Mouse (Mus musculus) liver, embryonic 12.5 days (tissue): Measurements from ENCODE around the gene Rpain. TPM values are rescaled to one million over a fixed set of nuclear protein-coding genes. Genes with fewer than 3 reads are reported as not detected.

Experiments
- ATAC-seq: fragments of 200-750 bp; cut with Nextera tagmentation; 2 replicates; pipeline ENCODE4 v1.8.0; 2017; ENCODE audit warnings: moderate number of reproducible peaks, mild to moderate bottlenecking, moderate library complexity
- H3K27ac ChIP-seq: fragments of 300-500 bp; sonication (generic); 2 replicates; pipeline ENCODE4 v1.5.1; 2016; ENCODE audit warnings: mild to moderate bottlenecking
- H3K27me3 ChIP-seq: fragments of 300-500 bp; sonication (generic); replicated peaks from 2 replicates; pipeline ENCODE4 v1.6.1; 2016; ENCODE audit warnings: mild to moderate bottlenecking, moderate library complexity
- H3K36me3 ChIP-seq: fragments of 300-500 bp; sonication (generic); 2 replicates; pipeline ENCODE4 v1.6.1; 2016; ENCODE audit warnings: mild to moderate bottlenecking, moderate library complexity
- H3K4me1 ChIP-seq: fragments of 300-500 bp; sonication (generic); 2 replicates; pipeline ENCODE4 v1.6.1; 2016
- H3K4me2 ChIP-seq: fragments of 300-500 bp; sonication (generic); 2 replicates; pipeline ENCODE4 v1.6.1; 2016; ENCODE audit warnings: mild to moderate bottlenecking, moderate library complexity
- H3K4me3 ChIP-seq: fragments of 300-500 bp; sonication (generic); 2 replicates; pipeline ENCODE4 v1.5.1; 2016; ENCODE audit warnings: mild to moderate bottlenecking, moderate library complexity
- H3K9ac ChIP-seq: fragments of 300-500 bp; sonication (generic); 2 replicates; pipeline ENCODE4 v1.6.1; 2016; ENCODE audit warnings: mild to moderate bottlenecking, moderate library complexity
- H3K9me3 ChIP-seq: fragments of 300-500 bp; sonication (generic); replicated peaks from 2 replicates; pipeline ENCODE4 v1.6.1; 2016; ENCODE audit warnings: mild to moderate bottlenecking, moderate library complexity
- WGBS: fragments of 180-500 bp; shearing (Covaris S2); methylation state at CpG from one replicate; pipeline ENCODE4 v1.1.7; 2016; ENCODE audit not compliant: insufficient replicate concordance; 5-methylcytosine and 5-hydroxymethylcytosine counted together
- polyA plus RNA-seq: library from polyadenylated mRNA; unstranded; fragments of >200 nt; fragmentation: Nextera tagmentation; extraction: Ambion mirVana; gene quantifications from 2 replicates; pipeline ENCODE4 v1.2.1, GENCODE M21; 2016

Rpain gene
- polyA plus RNA-seq, 1 experiment from 2014 or later, result 105 TPM

DNA sequence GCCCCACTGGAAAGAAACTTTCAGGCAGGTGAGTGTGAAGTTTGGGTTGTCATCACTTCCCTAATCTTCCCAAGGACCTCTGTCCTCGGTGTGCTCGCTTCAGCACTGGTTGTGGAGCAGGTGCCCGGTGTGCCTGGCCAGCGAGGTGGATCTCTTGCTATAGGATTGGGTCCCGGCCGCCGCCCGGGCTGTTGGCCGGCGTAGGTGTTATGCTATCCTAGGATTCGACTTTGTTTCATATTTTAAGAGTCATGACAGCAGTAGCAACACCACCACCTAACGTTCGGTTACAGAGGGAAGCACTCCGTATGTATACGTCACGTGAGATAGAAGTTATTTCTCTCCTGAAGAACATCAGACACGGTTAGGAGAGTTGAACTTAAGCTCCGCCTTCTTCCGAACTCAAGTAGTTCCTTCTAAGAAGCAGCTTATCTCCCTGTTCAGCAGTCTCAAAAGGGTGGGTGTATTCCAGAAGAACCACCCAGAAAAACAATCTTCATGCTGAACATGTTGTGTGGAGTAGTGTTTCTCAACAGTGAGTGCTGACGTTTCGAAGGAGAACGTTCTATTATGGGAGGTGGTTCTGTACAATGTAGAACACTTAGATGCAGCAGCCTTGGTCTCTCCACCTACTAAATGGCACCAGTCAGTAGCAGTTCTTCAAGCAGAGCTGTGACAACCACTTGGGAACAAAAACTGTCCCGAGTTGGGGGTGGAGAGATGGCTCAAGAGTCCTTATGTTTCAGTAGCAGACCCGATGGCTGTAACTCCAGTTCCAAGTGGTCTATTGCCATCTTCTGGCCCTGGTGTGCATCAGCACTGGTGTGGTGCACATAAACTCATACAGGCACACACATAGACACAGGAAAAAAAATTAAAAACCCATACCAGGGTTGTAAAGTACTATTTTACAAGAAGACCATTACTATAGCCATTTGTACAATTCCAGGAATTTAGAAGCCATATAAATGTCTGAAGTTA, 837 bp downstream of the Rpain start:
- peak overlapping the region; percentile 89 for H3K4me2 ChIP-seq
- ATAC-seq, result peak; percentile 72
- peak overlapping the region; percentile 90 for H3K4me3 ChIP-seq
- peaks cover 61% of the 10 kb centered on the region for H3K4me1 ChIP-seq
- H3K27ac ChIP-seq, result peak overlapping the region; percentile 98
- H3K27me3 ChIP-seq, result no peaks in the 10 kb centered on the region
- peaks cover 58% of the 10 kb centered on the region for H3K36me3 ChIP-seq
- H3K9me3 ChIP-seq, result no peaks in the 10 kb centered on the region
- peak overlapping the region; percentile 84 for H3K9ac ChIP-seq
- WGBS, result 8% methylated on average over 24 of the region's 24 CpGs

DNA sequence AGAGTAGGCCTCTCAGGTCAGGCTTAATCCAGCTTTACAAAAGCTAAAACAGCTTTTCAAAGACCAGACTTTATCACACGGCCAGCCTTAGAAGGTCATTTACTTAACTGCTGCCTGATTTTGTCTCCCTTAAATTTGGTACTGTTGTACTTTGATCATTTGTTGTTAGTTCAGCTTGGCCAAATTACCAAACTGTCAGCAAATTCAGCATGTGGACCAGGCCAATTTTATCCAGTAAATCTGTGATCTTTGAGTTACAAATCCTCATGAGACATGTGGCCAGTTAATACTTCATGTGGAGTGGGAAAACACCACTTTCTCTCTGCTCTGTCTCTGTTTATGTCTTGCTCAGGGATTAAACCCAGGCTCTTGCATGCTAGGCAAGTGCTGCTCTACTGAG, 2.6 kb downstream of the Rpain start:
- no peaks in the 10 kb centered on the region for H3K27me3 ChIP-seq
- WGBS, result 62% methylated on average over 1 of the region's 1 CpGs

GRCm38 (mm10) chr11:70973947-70974346, 3.9 kb downstream of the Rpain start:
- peaks cover 52% of the 10 kb centered on the region for H3K4me1 ChIP-seq
- no peak overlapping the region for H3K4me3 ChIP-seq
- H3K9ac ChIP-seq, result no peak overlapping the region
- H3K9me3 ChIP-seq, result no peaks in the 10 kb centered on the region
- H3K27ac ChIP-seq, result peak overlapping the region; percentile 41; the same call in 1 of the 2 replicates
- 68% methylated on average over 4 of the region's 4 CpGs for WGBS
- no peak overlapping the region for H3K4me2 ChIP-seq
- H3K27me3 ChIP-seq, result no peaks in the 10 kb centered on the region
- ATAC-seq, result no peak
- peaks cover 75% of the 10 kb centered on the region for H3K36me3 ChIP-seq

More for the DNA sequence above, 2.6 kb downstream of the Rpain start:
- Histone ChIP-seq H3K9me3 (no peaks in the 10 kb centered on the region), H3K4me3 (peak overlapping the region; percentile 90; the same call in 1 of the 2 replicates), H3K9ac (peak overlapping the region; percentile 84; the same call in 1 of the 2 replicates), H3K36me3 (peaks cover 63% of the 10 kb centered on the region), H3K4me1 (peaks cover 58% of the 10 kb centered on the region), H3K27ac (peak overlapping the region; percentile 51; the same call in 1 of the 2 replicates), H3K4me2 (peak overlapping the region; percentile 89)
- no peak for ATAC-seq

DNA sequence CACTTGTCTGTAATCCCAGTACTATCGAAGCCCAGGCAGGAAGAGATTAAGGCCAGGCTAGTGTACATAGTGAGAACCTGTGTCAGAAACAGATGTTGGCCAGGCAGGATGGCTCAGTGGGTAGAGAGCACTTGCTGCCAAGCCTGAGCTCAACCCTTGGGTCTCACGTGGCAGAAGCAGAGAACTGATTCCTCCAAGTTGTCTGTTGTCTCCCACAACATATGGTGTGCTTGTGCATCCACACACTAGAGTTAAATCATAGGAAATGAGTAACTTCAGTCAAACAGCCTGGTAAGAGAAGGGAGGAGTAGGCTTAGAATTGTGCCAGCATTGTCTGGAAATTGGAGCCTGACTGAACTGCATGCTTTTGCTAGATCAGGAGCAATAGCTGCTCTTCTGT, 5.2 kb downstream of the Rpain start:
- Histone ChIP-seq H3K4me3 (no peak overlapping the region), H3K27me3 (no peaks in the 10 kb centered on the region), H3K9ac (no peak overlapping the region), H3K9me3 (no peaks in the 10 kb centered on the region), H3K27ac (peak overlapping the region; percentile 41; the same call in 1 of the 2 replicates), H3K4me2 (no peak overlapping the region), H3K36me3 (peaks cover 87% of the 10 kb centered on the region), H3K4me1 (peaks cover 61% of the 10 kb centered on the region)
- WGBS, result 62% methylated on average over 2 of the region's 2 CpGs
- no peak for ATAC-seq

- no peak overlapping the region; the same call in 1 of the 2 replicates for H3K27ac ChIP-seq
- no peak for ATAC-seq
- no peak overlapping the region for H3K4me3 ChIP-seq
- peaks cover 66% of the 10 kb centered on the region for H3K4me1 ChIP-seq
- no peak overlapping the region for H3K4me2 ChIP-seq
- no peak overlapping the region for H3K9ac ChIP-seq
- H3K36me3 ChIP-seq, result peaks cover 94% of the 10 kb centered on the region
- 81% methylated on average over 6 of the region's 6 CpGs for WGBS
- H3K27me3 ChIP-seq, result no peaks in the 10 kb centered on the region
- no peaks in the 10 kb centered on the region for H3K9me3 ChIP-seq
Measured at GRCm38 (mm10) chr11:70977293-70977692, 7.3 kb downstream of the Rpain start.

DNA sequence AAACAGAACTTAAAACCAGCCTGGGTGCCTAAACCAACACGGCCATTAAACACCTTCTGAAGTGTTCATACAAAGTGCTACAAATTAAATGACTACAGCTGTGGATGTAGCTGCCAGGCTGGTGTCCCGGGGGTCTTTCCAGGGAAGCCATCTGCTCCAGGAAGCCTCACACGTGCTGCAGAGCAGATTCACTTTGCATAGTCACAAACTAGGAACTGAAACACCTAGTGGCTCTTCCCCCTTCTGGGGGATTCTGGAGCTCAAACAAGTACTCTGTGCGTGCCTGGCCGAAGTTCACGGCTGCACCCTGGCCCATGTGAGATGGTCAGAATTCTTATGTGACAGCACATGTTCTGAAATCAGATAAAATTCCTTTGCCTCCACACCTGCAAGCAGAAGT, 10.2 kb downstream of the Rpain start:
- 79% methylated on average over 6 of the region's 6 CpGs for WGBS
- Histone ChIP-seq H3K36me3 (peaks cover 76% of the 10 kb centered on the region), H3K4me2 (no peak overlapping the region), H3K9me3 (no peaks in the 10 kb centered on the region), H3K4me3 (no peak overlapping the region), H3K9ac (no peak overlapping the region), H3K27ac (peak overlapping the region; percentile 14; the same call in 1 of the 2 replicates), H3K27me3 (no peaks in the 10 kb centered on the region), H3K4me1 (peaks cover 46% of the 10 kb centered on the region)
- ATAC-seq, result no peak

DNA sequence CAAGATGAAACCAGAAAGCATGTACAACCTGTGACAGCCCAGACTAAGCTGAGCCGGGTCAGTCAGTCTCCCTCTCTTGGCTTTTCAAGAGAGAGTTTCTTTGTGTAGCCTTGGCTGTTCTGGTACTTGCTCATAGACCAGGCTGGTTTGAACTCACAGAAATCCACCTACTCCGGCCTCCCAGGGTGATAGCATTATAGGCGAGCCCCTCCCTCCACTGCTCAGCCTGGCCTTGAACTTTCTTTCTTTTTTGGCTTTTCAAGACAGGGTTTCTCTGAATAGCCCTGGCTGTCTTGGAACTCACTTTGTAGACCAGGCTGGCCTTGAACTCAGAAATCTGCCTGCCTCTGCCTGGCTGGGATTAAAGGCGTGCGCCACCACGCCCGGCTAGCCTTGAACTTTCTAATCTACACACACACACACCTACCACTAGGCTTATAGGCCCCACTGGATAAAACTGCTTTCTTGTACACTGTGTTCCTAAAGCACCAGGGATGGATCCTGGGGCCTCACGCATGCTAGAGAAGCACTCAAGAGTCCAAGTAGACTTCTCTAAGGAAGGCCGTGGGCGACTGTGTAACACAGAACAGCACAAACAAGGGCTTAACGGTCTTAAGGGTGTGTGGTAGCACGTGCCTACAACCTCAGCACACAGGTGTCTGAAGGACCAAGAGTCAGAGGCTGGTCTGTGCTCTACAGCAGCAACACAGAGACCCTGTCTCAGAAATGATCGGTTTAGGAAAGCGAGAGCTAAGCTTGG, 10.9 kb downstream of the Rpain start:
- 74% methylated on average over 14 of the region's 14 CpGs for WGBS
- H3K4me1 ChIP-seq, result peaks cover 41% of the 10 kb centered on the region
- H3K36me3 ChIP-seq, result peaks cover 76% of the 10 kb centered on the region
- ATAC-seq, result peak; percentile 38
- H3K9me3 ChIP-seq, result no peaks in the 10 kb centered on the region
- peak overlapping the region; percentile 99 for H3K4me3 ChIP-seq
- H3K27me3 ChIP-seq, result no peaks in the 10 kb centered on the region
- peak overlapping the region; percentile 97 for H3K4me2 ChIP-seq
- H3K9ac ChIP-seq, result peak overlapping the region; percentile 93; the same call in 1 of the 2 replicates
- H3K27ac ChIP-seq, result peak overlapping the region; percentile 62

DNA sequence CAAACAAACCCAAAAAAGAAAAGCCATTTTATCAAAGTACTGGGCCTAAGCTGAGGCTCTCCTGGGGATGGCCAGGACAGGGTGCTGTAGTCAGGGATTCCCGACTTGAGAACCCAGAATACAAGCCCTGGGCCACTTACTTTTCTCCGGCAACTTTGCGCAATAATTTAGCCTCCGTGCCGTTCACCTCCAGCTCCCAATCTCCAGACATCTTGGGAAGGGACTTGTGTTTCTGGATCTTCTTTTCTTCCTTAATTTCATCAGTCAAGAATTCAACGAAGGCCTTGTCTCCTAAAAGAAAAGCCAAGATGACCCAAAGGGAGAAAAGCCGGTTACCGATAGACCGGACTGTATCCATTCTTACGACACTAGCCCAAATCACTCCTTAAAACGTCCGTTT, 12.0 kb downstream of the Rpain start:
- Histone ChIP-seq H3K4me1 (peaks cover 41% of the 10 kb centered on the region), H3K9ac (peak overlapping the region; percentile 93), H3K27ac (peak overlapping the region; percentile 76), H3K27me3 (no peaks in the 10 kb centered on the region), H3K36me3 (peaks cover 76% of the 10 kb centered on the region), H3K4me2 (peak overlapping the region; percentile 97), H3K9me3 (no peaks in the 10 kb centered on the region), H3K4me3 (peak overlapping the region; percentile 99)
- WGBS, result 3% methylated on average over 12 of the region's 12 CpGs
- no peak for ATAC-seq

GRCm38 (mm10) chr11:70982557-70983228, 12.7 kb downstream of the Rpain start, which contains the start of gene C1qbp:
TSS of gene C1qbp (minus strand) at chr11:70983026.
- no peaks in the 10 kb centered on the region for H3K9me3 ChIP-seq
- peak within 1 kb of the TSS; percentile 99 for H3K4me3 ChIP-seq
- H3K4me1 ChIP-seq, result peaks cover 41% of the 10 kb centered on the region
- under 1% methylated on average over 59 of the region's 64 CpGs for WGBS
- peaks cover 76% of the 10 kb centered on the region for H3K36me3 ChIP-seq
- ATAC-seq, result peak; percentile 93
- no peaks in the 10 kb centered on the region for H3K27me3 ChIP-seq
- H3K27ac ChIP-seq, result peak within 1 kb of the TSS; percentile 76
- peak within 1 kb of the TSS; percentile 93 for H3K9ac ChIP-seq
- peak within 1 kb of the TSS; percentile 97 for H3K4me2 ChIP-seq

DNA sequence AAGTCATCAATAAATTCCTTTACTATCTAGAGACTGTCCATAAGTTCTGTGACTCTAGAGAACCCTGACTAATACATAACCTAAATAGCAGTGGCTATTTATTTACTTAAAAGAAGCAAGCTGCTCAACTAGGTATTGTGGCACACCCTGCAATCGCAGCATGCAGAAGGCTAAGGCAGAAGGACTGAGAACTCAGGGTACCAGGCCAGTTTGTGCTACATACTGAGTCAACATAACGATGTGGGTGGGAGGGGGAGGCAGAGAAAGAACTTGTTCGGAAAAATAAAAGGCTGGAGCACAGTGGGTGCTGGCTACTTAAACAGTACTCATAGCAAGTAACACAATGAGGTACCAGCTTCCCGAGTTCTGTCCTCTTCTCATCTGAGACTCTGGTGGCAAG, 31.2 kb downstream of the Rpain start:
- peaks cover 30% of the 10 kb centered on the region for H3K4me1 ChIP-seq
- WGBS, result 86% methylated on average over 4 of the region's 4 CpGs
- no peaks in the 10 kb centered on the region for H3K9me3 ChIP-seq
- H3K27me3 ChIP-seq, result no peaks in the 10 kb centered on the region
- no peak overlapping the region for H3K4me3 ChIP-seq
- H3K9ac ChIP-seq, result no peak overlapping the region
- peaks cover 50% of the 10 kb centered on the region for H3K36me3 ChIP-seq
- H3K4me2 ChIP-seq, result no peak overlapping the region
- ATAC-seq, result no peak
- H3K27ac ChIP-seq, result no peak overlapping the region

- peak; percentile 80 for ATAC-seq
- Histone ChIP-seq H3K9ac (peak overlapping the region; percentile 83), H3K4me1 (peaks cover 30% of the 10 kb centered on the region), H3K9me3 (no peaks in the 10 kb centered on the region), H3K27ac (peak overlapping the region; percentile 82), H3K27me3 (no peaks in the 10 kb centered on the region), H3K4me3 (peak overlapping the region; percentile 93), H3K4me2 (peak overlapping the region; percentile 90), H3K36me3 (peaks cover 42% of the 10 kb centered on the region)
- WGBS, result under 1% methylated on average over 49 of the region's 49 CpGs
Measured at GRCm38 (mm10) chr11:71003611-71004315, 33.8 kb downstream of the Rpain start.
